Mouse (Mus musculus): ENCODE measurements around the gene Serpine1.

Gene Serpine1

DNA sequence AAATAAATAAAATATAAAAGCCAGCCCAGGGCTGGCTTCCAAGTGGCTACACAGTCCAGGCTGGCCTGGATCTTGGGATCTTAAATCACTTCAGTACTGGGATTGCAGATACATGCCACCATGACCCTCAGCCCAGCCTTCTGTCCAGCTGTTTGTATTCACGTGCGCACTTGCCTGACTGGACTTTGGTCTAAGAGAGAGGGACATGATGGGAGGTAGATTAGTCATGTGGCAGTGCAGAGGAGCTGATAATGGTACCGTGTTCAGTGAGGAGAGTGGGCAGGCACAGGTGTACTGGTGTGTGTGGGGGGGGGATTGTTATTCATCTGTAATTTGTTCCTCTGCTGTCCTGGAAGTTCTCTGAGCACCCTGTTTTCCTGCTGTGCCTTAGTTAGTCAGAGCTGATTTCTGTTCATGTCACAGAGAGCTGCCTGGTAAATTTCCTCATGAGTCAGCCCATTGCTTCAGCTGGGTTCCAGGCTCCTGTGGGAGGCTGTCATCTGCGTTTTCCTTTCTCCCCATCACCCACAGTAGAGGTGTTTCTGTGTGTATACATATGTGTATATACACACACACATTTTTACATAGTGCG, 20.1 kb downstream of the Serpine1 start:
- no peak for DNase-seq

GRCm38 (mm10) chr5:137051125-137051524, 20.9 kb downstream of the Serpine1 start:
- DNase-seq, result no peak

- no peak for DNase-seq
Measured at GRCm38 (mm10) chr5:137046991-137047390, 25.1 kb downstream of the Serpine1 start.

DNA sequence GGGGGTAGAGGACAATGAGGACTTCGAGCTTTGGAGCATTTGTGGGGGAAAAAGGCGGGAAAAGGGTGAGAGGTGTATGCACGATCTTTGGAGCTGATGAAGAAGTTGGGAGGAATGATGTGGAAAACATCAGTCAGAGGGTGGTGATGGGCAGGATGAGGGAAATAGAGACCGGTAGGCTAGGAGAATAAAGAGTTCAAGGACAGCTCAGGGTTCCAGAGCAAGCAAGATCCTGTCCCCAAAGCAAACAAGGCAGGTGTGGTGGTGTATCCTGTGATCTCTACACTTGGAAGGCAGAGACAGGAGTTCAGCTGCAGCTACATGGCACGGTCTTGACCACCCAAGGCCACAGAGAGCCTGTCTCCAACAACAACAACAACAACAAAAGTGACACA, 25.7 kb downstream of the Serpine1 start:
- no peak for DNase-seq

- peak; percentile 99 to 100 for DNase-seq
Measured at GRCm38 (mm10) chr5:137045402-137046323, 26.4 kb downstream of the Serpine1 start, which contains the start of gene Ap1s1. Gene Ap1s1, minus strand, starts transcription at chr5:137046135.

DNA sequence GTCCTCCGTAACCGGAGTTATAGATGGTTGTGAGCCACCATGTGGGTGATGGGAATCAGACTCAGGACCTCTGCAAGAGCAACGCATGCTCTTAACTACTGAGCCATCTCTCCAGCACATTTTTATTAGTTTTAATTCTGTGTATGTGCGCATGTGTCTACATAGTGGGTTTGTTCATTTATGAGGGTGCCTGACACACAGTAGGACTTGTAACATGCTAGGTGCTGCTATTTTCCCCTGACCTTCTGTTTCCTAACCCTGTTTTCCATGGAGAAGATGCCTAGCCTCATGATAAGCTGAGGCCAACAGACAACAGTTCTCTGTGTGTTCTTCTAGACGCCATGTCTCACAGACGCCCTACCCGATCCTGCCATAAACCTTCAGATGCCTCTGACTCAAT, 28.1 kb downstream of the Serpine1 start:
- DNase-seq, result no peak

- no peak for DNase-seq
Measured at GRCm38 (mm10) chr5:137041442-137041841, 30.6 kb downstream of the Serpine1 start.

GRCm38 (mm10) chr5:137039453-137039852, 32.6 kb downstream of the Serpine1 start:
- no peak for DNase-seq

GRCm38 (mm10) chr5:137036211-137036610, 35.9 kb downstream of the Serpine1 start:
- DNase-seq, result no peak

- DNase-seq, result peak; percentile 93 to 97
Measured at GRCm38 (mm10) chr5:137032641-137033074, 39.4 kb downstream of the Serpine1 start.

DNA sequence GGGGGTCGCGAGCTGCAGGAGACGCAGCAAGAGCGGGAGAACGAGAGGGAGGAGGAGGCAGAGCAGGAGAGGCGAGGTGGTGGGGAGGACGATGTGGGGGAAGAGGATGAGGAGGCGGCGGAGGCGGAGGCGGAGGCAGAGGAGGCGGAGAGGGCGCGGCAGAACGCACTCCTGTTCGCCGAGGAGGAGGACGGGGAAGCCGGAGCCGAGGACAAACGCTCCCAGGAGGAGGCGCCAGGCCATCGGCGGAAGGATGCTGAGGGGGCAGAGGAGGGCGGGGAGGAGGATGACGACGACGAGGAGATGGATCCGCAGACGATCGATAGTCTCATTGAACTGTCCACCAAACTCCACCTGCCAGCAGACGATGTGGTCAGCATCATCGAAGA, 40.0 kb downstream of the Serpine1 start:
- DNase-seq, result peak; percentile 74 to 77

- peak; percentile 50 to 58 for DNase-seq
Measured at GRCm38 (mm10) chr5:137031076-137032032, 40.7 kb downstream of the Serpine1 start.

- no peak for DNase-seq
Measured at GRCm38 (mm10) chr5:137030416-137030810, 41.7 kb downstream of the Serpine1 start.

- peak; percentile 99 for DNase-seq
Measured at GRCm38 (mm10) chr5:137029643-137030415, 42.2 kb downstream of the Serpine1 start.

- peak in 1 of 2 experiments; percentile 61 for DNase-seq
Measured at GRCm38 (mm10) chr5:137029273-137029585, 42.8 kb downstream of the Serpine1 start.

DNA sequence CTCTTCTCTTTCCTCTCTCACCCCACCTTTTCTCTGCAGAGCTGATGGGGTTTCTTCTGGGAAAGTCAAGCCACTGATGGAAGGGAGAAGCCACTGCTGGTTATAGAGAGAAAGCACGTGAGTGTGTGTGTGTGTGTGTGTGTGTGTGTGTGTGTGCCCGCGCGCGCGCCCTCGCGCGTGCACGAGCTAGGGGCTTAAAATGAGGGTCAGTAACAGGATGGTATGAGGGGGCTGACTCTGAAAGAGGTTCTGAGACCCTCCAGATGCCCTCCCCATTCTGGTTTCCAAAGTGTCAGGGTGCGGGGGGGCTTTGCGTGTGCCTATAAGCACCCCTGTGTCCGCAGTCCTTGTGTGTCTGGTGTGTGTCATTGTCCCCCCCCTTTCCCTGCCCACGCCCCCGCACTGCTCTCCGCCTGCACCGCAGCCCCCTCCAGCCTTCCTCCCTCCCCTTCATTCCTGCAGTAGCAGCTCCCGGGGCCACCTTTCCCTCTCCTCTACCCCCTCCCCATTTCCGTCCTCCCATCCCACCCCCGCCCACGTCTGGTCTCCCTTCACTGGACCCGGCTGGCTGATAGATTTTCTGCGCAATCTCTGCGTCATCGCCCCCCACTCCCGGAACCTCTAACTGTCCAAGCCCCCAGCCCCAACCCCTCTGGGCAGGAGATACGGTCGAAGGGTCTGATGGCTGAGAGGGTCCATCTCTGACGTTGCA, 43.4 kb downstream of the Serpine1 start:
- peak; percentile 65 to 67 for DNase-seq

- no peak for DNase-seq
Measured at GRCm38 (mm10) chr5:137026092-137026491, 46.0 kb downstream of the Serpine1 start, which contains the start of gene Vgf. Gene Vgf, plus strand, starts transcription at chr5:137026392.

DNA sequence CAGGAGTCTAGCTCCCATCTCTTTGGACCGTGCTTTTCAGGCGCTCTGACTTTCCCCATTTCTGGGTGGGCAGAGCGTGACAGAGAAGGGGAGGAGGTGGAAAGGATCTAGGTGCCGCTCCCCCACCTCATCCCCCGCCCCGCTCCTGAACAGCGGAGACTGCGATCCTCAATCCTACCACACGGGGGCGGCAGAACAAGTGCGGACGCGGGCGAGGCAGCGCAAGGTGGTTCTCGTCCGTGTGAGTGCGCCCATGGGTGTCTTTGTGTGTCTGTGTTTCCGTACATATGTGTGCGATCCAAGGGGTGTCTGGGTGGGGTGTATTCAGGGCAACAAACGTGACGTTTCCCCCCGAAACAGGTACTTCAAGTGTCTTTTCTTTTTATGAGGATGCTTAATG, 46.9 kb downstream of the Serpine1 start:
- peak; percentile 95 to 98 for DNase-seq

- no peak for DNase-seq
Measured at GRCm38 (mm10) chr5:137024318-137024717, 47.8 kb downstream of the Serpine1 start.

DNA sequence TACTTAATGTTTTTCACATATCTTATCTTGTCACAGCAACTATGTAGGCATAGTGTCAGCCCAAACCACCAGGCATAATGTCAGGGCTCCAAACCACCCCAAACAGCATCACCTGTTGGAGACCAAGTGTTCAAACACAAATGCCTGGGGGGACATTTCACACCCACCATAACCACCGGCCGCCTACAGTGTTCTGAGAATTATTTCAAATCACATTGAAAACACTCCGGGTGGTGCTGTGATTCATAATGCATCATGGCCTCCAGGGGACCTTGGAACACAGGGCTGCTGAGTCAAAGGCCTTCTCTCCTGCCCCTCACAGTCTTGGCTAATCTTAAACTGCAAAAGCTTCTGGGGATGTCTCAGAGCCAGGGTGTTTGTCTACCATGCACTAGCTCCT, 56.2 kb downstream of the Serpine1 start:
- no peak for DNase-seq

DNA sequence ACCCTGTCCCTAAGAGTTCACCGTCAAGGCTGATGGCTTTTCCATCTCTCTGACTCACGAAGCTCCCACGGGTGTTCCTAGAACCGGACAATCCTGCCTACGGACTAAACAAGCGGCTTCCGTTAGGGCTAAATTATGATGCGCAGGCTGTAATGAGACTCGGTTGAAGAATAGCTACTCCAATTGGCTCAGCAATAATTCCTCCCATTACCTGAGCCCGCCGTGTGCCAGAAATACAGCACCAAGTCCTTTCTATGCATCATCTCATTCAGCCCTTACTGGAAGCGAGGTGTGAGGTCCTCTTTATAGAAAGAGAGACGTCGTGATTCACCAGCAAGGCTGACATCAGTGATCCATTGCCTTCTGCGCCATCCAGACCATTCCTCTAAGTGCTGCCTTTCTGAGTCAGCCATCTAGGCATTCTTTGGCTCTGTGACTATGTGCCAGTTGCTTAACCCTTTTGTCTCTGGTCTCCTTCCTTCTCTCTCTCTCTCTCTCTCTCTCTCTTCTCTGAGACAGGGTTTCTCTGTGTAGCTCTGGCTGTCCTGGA, 59.6 kb downstream of the Serpine1 start:
- no peak for DNase-seq

Measured in cerebellum, postnatal 10 days (tissue).